Mouse (Mus musculus): ENCODE results near the gene Rapgef4. TPM values are rescaled to one million over a fixed set of nuclear protein-coding genes. Genes with fewer than 3 reads are reported as not detected.

Rapgef4 gene
- polyA plus RNA-seq, 1 experiment, result 9.2 TPM

GRCm38 (mm10) chr2:72039522-72040045, 58.5 kb downstream of the Rapgef4 start:
- no peak for DNase-seq
- Histone ChIP-seq H3K27ac (ENCODE audit: control insufficient read depth, insufficient read depth, low read length) (no peak overlapping the region), H3K4me1 (replicated peaks; ENCODE audit: control insufficient read depth, insufficient read depth, low read length) (no peaks in the 10 kb centered on the region), H3K4me3 (ENCODE audit: control insufficient read depth, insufficient read depth, low read length) (no peak overlapping the region), H3K36me3 (ENCODE audit: control insufficient read depth, insufficient read depth, low read length) (no peaks in the 10 kb centered on the region), H3K27me3 (ENCODE audit: control insufficient read depth, insufficient read depth, low read length) (no peaks in the 10 kb centered on the region)
- TF ChIP-seq CTCF (IDR thresholded peaks at IDR 0.05; ENCODE audit: borderline replicate concordance, control insufficient read depth, extremely low read depth, insufficient read depth, low read length, poor library complexity) (no peak), POLR2A (IDR thresholded peaks at IDR 0.05; ENCODE audit: control insufficient read depth, extremely low read depth, insufficient read depth, low read length, poor library complexity) (no peak)
- 53% methylated on average over 8 of the region's 8 CpGs for whole genome bisulfite sequencing

GRCm38 (mm10) chr2:72041087-72041486, 60.0 kb downstream of the Rapgef4 start:
- DNase-seq, result no peak
- no peaks in the 10 kb centered on the region for H3K4me1 ChIP-seq (replicated peaks; ENCODE audit: control insufficient read depth, insufficient read depth, low read length)
- 79% methylated on average over 6 of the region's 6 CpGs for WGBS
- H3K27ac ChIP-seq (ENCODE audit: control insufficient read depth, insufficient read depth, low read length), result no peak overlapping the region
- no peaks in the 10 kb centered on the region for H3K36me3 ChIP-seq (ENCODE audit: control insufficient read depth, insufficient read depth, low read length)
- H3K4me3 ChIP-seq (ENCODE audit: control insufficient read depth, insufficient read depth, low read length), result no peak overlapping the region
- TF ChIP-seq CTCF (IDR thresholded peaks at IDR 0.05; ENCODE audit: borderline replicate concordance, control insufficient read depth, extremely low read depth, insufficient read depth, low read length, poor library complexity) (no peak), POLR2A (IDR thresholded peaks at IDR 0.05; ENCODE audit: control insufficient read depth, extremely low read depth, insufficient read depth, low read length, poor library complexity) (no peak)
- no peaks in the 10 kb centered on the region for H3K27me3 ChIP-seq (ENCODE audit: control insufficient read depth, insufficient read depth, low read length)

GRCm38 (mm10) chr2:72042093-72042492, 61.1 kb downstream of the Rapgef4 start:
- TF ChIP-seq CTCF (IDR thresholded peaks at IDR 0.05; ENCODE audit: borderline replicate concordance, control insufficient read depth, extremely low read depth, insufficient read depth, low read length, poor library complexity) (no peak), POLR2A (IDR thresholded peaks at IDR 0.05; ENCODE audit: control insufficient read depth, extremely low read depth, insufficient read depth, low read length, poor library complexity) (no peak)
- Histone ChIP-seq H3K27me3 (ENCODE audit: control insufficient read depth, insufficient read depth, low read length) (no peaks in the 10 kb centered on the region), H3K36me3 (ENCODE audit: control insufficient read depth, insufficient read depth, low read length) (no peaks in the 10 kb centered on the region), H3K4me1 (replicated peaks; ENCODE audit: control insufficient read depth, insufficient read depth, low read length) (no peaks in the 10 kb centered on the region), H3K27ac (ENCODE audit: control insufficient read depth, insufficient read depth, low read length) (no peak overlapping the region), H3K4me3 (ENCODE audit: control insufficient read depth, insufficient read depth, low read length) (no peak overlapping the region)
- no peak for DNase-seq
- 95% methylated on average over 10 of the region's 10 CpGs for WGBS

- Histone ChIP-seq H3K4me1 (replicated peaks; ENCODE audit: control insufficient read depth, insufficient read depth, low read length) (no peaks in the 10 kb centered on the region), H3K4me3 (ENCODE audit: control insufficient read depth, insufficient read depth, low read length) (no peak overlapping the region), H3K27me3 (ENCODE audit: control insufficient read depth, insufficient read depth, low read length) (no peaks in the 10 kb centered on the region), H3K36me3 (ENCODE audit: control insufficient read depth, insufficient read depth, low read length) (no peaks in the 10 kb centered on the region), H3K27ac (ENCODE audit: control insufficient read depth, insufficient read depth, low read length) (no peak overlapping the region)
- WGBS, result 82% methylated on average over 6 of the region's 6 CpGs
- no peak for TF ChIP-seq POLR2A (IDR thresholded peaks at IDR 0.05; ENCODE audit: control insufficient read depth, extremely low read depth, insufficient read depth, low read length, poor library complexity)
- TF ChIP-seq CTCF (IDR thresholded peaks at IDR 0.05; ENCODE audit: borderline replicate concordance, control insufficient read depth, extremely low read depth, insufficient read depth, low read length, poor library complexity), result no peak
- no peak for DNase-seq
These were observed 63.2 kb downstream of the Rapgef4 start for GRCm38 (mm10) chr2:72044191-72044590.

- H3K27me3 ChIP-seq (ENCODE audit: control insufficient read depth, insufficient read depth, low read length), result no peaks in the 10 kb centered on the region
- H3K27ac ChIP-seq (ENCODE audit: control insufficient read depth, insufficient read depth, low read length), result no peak overlapping the region
- TF ChIP-seq CTCF (IDR thresholded peaks at IDR 0.05; ENCODE audit: borderline replicate concordance, control insufficient read depth, extremely low read depth, insufficient read depth, low read length, poor library complexity) (no peak), POLR2A (IDR thresholded peaks at IDR 0.05; ENCODE audit: control insufficient read depth, extremely low read depth, insufficient read depth, low read length, poor library complexity) (no peak)
- no peaks in the 10 kb centered on the region for H3K4me1 ChIP-seq (replicated peaks; ENCODE audit: control insufficient read depth, insufficient read depth, low read length)
- no peaks in the 10 kb centered on the region for H3K36me3 ChIP-seq (ENCODE audit: control insufficient read depth, insufficient read depth, low read length)
- H3K4me3 ChIP-seq (ENCODE audit: control insufficient read depth, insufficient read depth, low read length), result no peak overlapping the region
- no peak for DNase-seq
- WGBS, result 95% methylated on average over 8 of the region's 8 CpGs
These were observed 64.0 kb downstream of the Rapgef4 start for GRCm38 (mm10) chr2:72045024-72045423.

GRCm38 (mm10) chr2:72045659-72046058, 64.6 kb downstream of the Rapgef4 start:
- Histone ChIP-seq H3K4me3 (ENCODE audit: control insufficient read depth, insufficient read depth, low read length) (no peak overlapping the region), H3K27me3 (ENCODE audit: control insufficient read depth, insufficient read depth, low read length) (no peaks in the 10 kb centered on the region), H3K36me3 (ENCODE audit: control insufficient read depth, insufficient read depth, low read length) (no peaks in the 10 kb centered on the region), H3K4me1 (replicated peaks; ENCODE audit: control insufficient read depth, insufficient read depth, low read length) (no peaks in the 10 kb centered on the region), H3K27ac (ENCODE audit: control insufficient read depth, insufficient read depth, low read length) (no peak overlapping the region)
- no peak for TF ChIP-seq POLR2A (IDR thresholded peaks at IDR 0.05; ENCODE audit: control insufficient read depth, extremely low read depth, insufficient read depth, low read length, poor library complexity)
- TF ChIP-seq CTCF (IDR thresholded peaks at IDR 0.05; ENCODE audit: borderline replicate concordance, control insufficient read depth, extremely low read depth, insufficient read depth, low read length, poor library complexity), result no peak
- DNase-seq, result no peak
- WGBS, result 92% methylated on average over 11 of the region's 11 CpGs

- Histone ChIP-seq H3K4me3 (ENCODE audit: control insufficient read depth, insufficient read depth, low read length) (no peak overlapping the region), H3K27ac (ENCODE audit: control insufficient read depth, insufficient read depth, low read length) (no peak overlapping the region), H3K36me3 (ENCODE audit: control insufficient read depth, insufficient read depth, low read length) (no peaks in the 10 kb centered on the region), H3K27me3 (ENCODE audit: control insufficient read depth, insufficient read depth, low read length) (no peaks in the 10 kb centered on the region), H3K4me1 (replicated peaks; ENCODE audit: control insufficient read depth, insufficient read depth, low read length) (no peaks in the 10 kb centered on the region)
- WGBS, result 93% methylated on average over 7 of the region's 7 CpGs
- TF ChIP-seq CTCF (IDR thresholded peaks at IDR 0.05; ENCODE audit: borderline replicate concordance, control insufficient read depth, extremely low read depth, insufficient read depth, low read length, poor library complexity) (no peak), POLR2A (IDR thresholded peaks at IDR 0.05; ENCODE audit: control insufficient read depth, extremely low read depth, insufficient read depth, low read length, poor library complexity) (no peak)
- no peak for DNase-seq
These were observed 69.4 kb downstream of the Rapgef4 start for GRCm38 (mm10) chr2:72050451-72050850.

Data from thymus, adult 2 months (tissue).